Mouse (Mus musculus): ENCODE results near the gene Ubr1. TPM values are rescaled to one million over a fixed set of nuclear protein-coding genes. Genes with fewer than 3 reads are reported as not detected.
"Not testable (repeated sequence)": the region's sequence is repeated elsewhere in the genome, so short reads cannot be mapped to it uniquely, and the experiment has no call there.

Ubr1 gene
- polyA plus RNA-seq, 1 experiment = 49.1 TPM

GRCm38 (mm10) chr2:120977926-120978692, 7.6 kb upstream of the Ubr1 start:
- TF ChIP-seq CTCF (IDR thresholded peaks at IDR 0.05; ENCODE audit: insufficient read depth, low read length) (no peak), POLR2A (IDR thresholded peaks at IDR 0.05; ENCODE audit: borderline replicate concordance, extremely low read depth, low read depth, low read length) (no peak)
- 71% methylated on average over 8 of the region's 8 CpGs for WGBS

GRCm38 (mm10) chr2:120976990-120977925, 6.7 kb upstream of the Ubr1 start, which contains the start of gene Tmem62:
Gene Tmem62, plus strand, starts transcription at chr2:120977017.
- TF ChIP-seq POLR2A (IDR thresholded peaks at IDR 0.05; ENCODE audit: borderline replicate concordance, extremely low read depth, low read depth, low read length) (peak; percentile 51), CTCF (IDR thresholded peaks at IDR 0.05; ENCODE audit: insufficient read depth, low read length) (no peak)
- DNase-seq = peak; percentile 81
- WGBS = 1% methylated on average over 71 of the region's 71 CpGs
- H3K4me1 ChIP-seq (ENCODE audit: control insufficient read depth, insufficient read depth, low read length) = no peaks in the 10 kb centered on the region
- peak within 1 kb of the TSS; percentile 92 for H3K4me3 ChIP-seq (replicated peaks; ENCODE audit: extremely low read depth, low read depth, low read length)

More at GRCm38 (mm10) chr2:120977926-120978692, 7.6 kb upstream of the Ubr1 start:
- no peak for DNase-seq
- H3K4me1 ChIP-seq (ENCODE audit: control insufficient read depth, insufficient read depth, low read length) = no peaks in the 10 kb centered on the region
- H3K4me3 ChIP-seq (replicated peaks; ENCODE audit: extremely low read depth, low read depth, low read length) = peak overlapping the region; percentile 92

GRCm38 (mm10) chr2:120976308-120976707, 5.8 kb upstream of the Ubr1 start:
- no peak for TF ChIP-seq POLR2A (IDR thresholded peaks at IDR 0.05; ENCODE audit: borderline replicate concordance, extremely low read depth, low read depth, low read length)
- TF ChIP-seq CTCF (IDR thresholded peaks at IDR 0.05; ENCODE audit: insufficient read depth, low read length) = 0 out of 2 replicates have a peak, but pooled peaks have one; percentile 15

GRCm38 (mm10) chr2:120972964-120973363, 2.4 kb upstream of the Ubr1 start:
- H3K4me1 ChIP-seq (ENCODE audit: control insufficient read depth, insufficient read depth, low read length) = peaks cover 4% of the 10 kb centered on the region; the same call in 1 of the 2 replicates
- TF ChIP-seq CTCF (IDR thresholded peaks at IDR 0.05; ENCODE audit: insufficient read depth, low read length) = no peak
- WGBS = 21% methylated on average over 5 of the region's 5 CpGs

More at GRCm38 (mm10) chr2:120976308-120976707, 5.8 kb upstream of the Ubr1 start:
- Histone ChIP-seq H3K4me1 (ENCODE audit: control insufficient read depth, insufficient read depth, low read length) (no peaks in the 10 kb centered on the region), H3K4me3 (replicated peaks; ENCODE audit: extremely low read depth, low read depth, low read length) (no peak overlapping the region)
- WGBS = 58% methylated on average over 4 of the region's 4 CpGs
- DNase-seq = no peak

GRCm38 (mm10) chr2:120972257-120972656, 1.7 kb upstream of the Ubr1 start:
- H3K4me1 ChIP-seq (ENCODE audit: control insufficient read depth, insufficient read depth, low read length); H3K4me3 ChIP-seq (replicated peaks; ENCODE audit: extremely low read depth, low read depth, low read length); DNase-seq: not testable (repeated sequence)
- WGBS = 93% methylated on average over 8 of the region's 8 CpGs

More at GRCm38 (mm10) chr2:120972964-120973363, 2.4 kb upstream of the Ubr1 start:
- DNase-seq = no peak
- no peak overlapping the region for H3K4me3 ChIP-seq (replicated peaks; ENCODE audit: extremely low read depth, low read depth, low read length)

- WGBS = 89% methylated on average over 4 of the region's 4 CpGs
- TF ChIP-seq POLR2A (IDR thresholded peaks at IDR 0.05; ENCODE audit: borderline replicate concordance, extremely low read depth, low read depth, low read length) (no peak), CTCF (IDR thresholded peaks at IDR 0.05; ENCODE audit: insufficient read depth, low read length) (no peak)
- peaks cover 6% of the 10 kb centered on the region for H3K4me1 ChIP-seq (ENCODE audit: control insufficient read depth, insufficient read depth, low read length)
- H3K4me3 ChIP-seq (replicated peaks; ENCODE audit: extremely low read depth, low read depth, low read length) = no peak overlapping the region
- no peak for DNase-seq
Observed at GRCm38 (mm10) chr2:120971766-120972165, 1.3 kb upstream of the Ubr1 start.

- Histone ChIP-seq H3K4me1 (ENCODE audit: control insufficient read depth, insufficient read depth, low read length) (peaks cover 7% of the 10 kb centered on the region), H3K4me3 (replicated peaks; ENCODE audit: extremely low read depth, low read depth, low read length) (peak overlapping the region; percentile 74)
- DNase-seq = no peak
- TF ChIP-seq POLR2A (IDR thresholded peaks at IDR 0.05; ENCODE audit: borderline replicate concordance, extremely low read depth, low read depth, low read length) (no peak), CTCF (IDR thresholded peaks at IDR 0.05; ENCODE audit: insufficient read depth, low read length) (no peak)
- under 1% methylated on average over 23 of the region's 23 CpGs for WGBS
Observed at GRCm38 (mm10) chr2:120970045-120970539, 423 bp downstream of the Ubr1 start.

GRCm38 (mm10) chr2:120965486-120965885, 5.0 kb downstream of the Ubr1 start:
- no peak for TF ChIP-seq CTCF (IDR thresholded peaks at IDR 0.05; ENCODE audit: insufficient read depth, low read length)
- TF ChIP-seq POLR2A (IDR thresholded peaks at IDR 0.05; ENCODE audit: borderline replicate concordance, extremely low read depth, low read depth, low read length) = no peak
- WGBS = 73% methylated on average over 3 of the region's 3 CpGs
- no peak for DNase-seq
- Histone ChIP-seq H3K4me1 (ENCODE audit: control insufficient read depth, insufficient read depth, low read length) (peaks cover 7% of the 10 kb centered on the region), H3K4me3 (replicated peaks; ENCODE audit: extremely low read depth, low read depth, low read length) (no peak overlapping the region)

- WGBS = 72% methylated on average over 7 of the region's 7 CpGs
Observed at GRCm38 (mm10) chr2:120963110-120963509, 7.4 kb downstream of the Ubr1 start.

More at GRCm38 (mm10) chr2:120963110-120963509, 7.4 kb downstream of the Ubr1 start:
- TF ChIP-seq CTCF (IDR thresholded peaks at IDR 0.05; ENCODE audit: insufficient read depth, low read length) = no peak
- TF ChIP-seq POLR2A (IDR thresholded peaks at IDR 0.05; ENCODE audit: borderline replicate concordance, extremely low read depth, low read depth, low read length) = no peak
- Histone ChIP-seq H3K4me3 (replicated peaks; ENCODE audit: extremely low read depth, low read depth, low read length) (no peak overlapping the region), H3K4me1 (ENCODE audit: control insufficient read depth, insufficient read depth, low read length) (peaks cover 3% of the 10 kb centered on the region)
- no peak for DNase-seq
